ENCODE assay signal across 9 mouse cellular contexts in genomic region chr1:185285171-185285570, GRCm38 (mm10). TPM values are rescaled to one million over a fixed set of nuclear protein-coding genes. Genes with fewer than 3 reads are reported as not detected.
DNase-seq lines count a peak whose midpoint lies in the region; ATAC-seq lines count a peak whose summit lies in the region.
"Had no signal": no experiment of that assay in that cellular context is flagged by ENCODE, and none has a peak within 500 bp of the region (broad histone marks: within the 10 kb centered on the region; RNA-seq: fewer than 3 reads in every experiment).

No protein-coding gene starts in this region.

- H3K4me3 ChIP-seq in hindbrain, embryonic 15.5 days, result no peak overlapping the region
- no peak overlapping the region for H3K4me3 ChIP-seq in hindbrain, embryonic 12.5 days
- H3K4me3 ChIP-seq in heart, embryonic 14.5 days (ENCODE audit: control insufficient read depth in 1 of 2, insufficient read depth in 1 of 2, low read depth in 1 of 2, low read length in 2 of 2), result no peak overlapping the region
- H3K4me3 ChIP-seq in intestine, embryonic 15.5 days (replicated peaks), result no peak overlapping the region
- H3K4me3 ChIP-seq: liver, embryonic 13.5 days had no signal

- 73% methylated on average over 4 of the region's 4 CpGs for WGBS in hindbrain, embryonic 15.5 days
- 94% methylated on average over 4 of the region's 4 CpGs for WGBS in hindbrain, embryonic 12.5 days
- WGBS in heart, embryonic 14.5 days, result 38% methylated on average over 4 of the region's 4 CpGs
- 90% methylated on average over 4 of the region's 4 CpGs for WGBS in intestine, embryonic 15.5 days

- H3K9me3 ChIP-seq in hindbrain, embryonic 15.5 days, result no peaks in the 10 kb centered on the region
- H3K9me3 ChIP-seq in hindbrain, embryonic 12.5 days (replicated peaks), result no peaks in the 10 kb centered on the region
- no peaks in the 10 kb centered on the region for H3K9me3 ChIP-seq in heart, embryonic 14.5 days (ENCODE audit: control insufficient read depth, low read length)
- no peaks in the 10 kb centered on the region for H3K9me3 ChIP-seq in intestine, embryonic 15.5 days
- H3K9me3 ChIP-seq: liver, embryonic 13.5 days had no signal

- H3K4me2 ChIP-seq in hindbrain, embryonic 15.5 days, result no peak overlapping the region
- no peak overlapping the region for H3K4me2 ChIP-seq in hindbrain, embryonic 12.5 days (replicated peaks)
- H3K4me2 ChIP-seq in heart, embryonic 14.5 days (ENCODE audit: low read length), result peak overlapping the region; percentile 39; the same call in 1 of the 2 replicates
- no peak overlapping the region for H3K4me2 ChIP-seq in intestine, embryonic 15.5 days (replicated peaks)
- H3K4me2 ChIP-seq: liver, embryonic 13.5 days had no signal

- peaks cover 61% of the 10 kb centered on the region for H3K36me3 ChIP-seq in hindbrain, embryonic 15.5 days
- peaks cover 76% of the 10 kb centered on the region for H3K36me3 ChIP-seq in hindbrain, embryonic 12.5 days
- H3K36me3 ChIP-seq in heart, embryonic 14.5 days (ENCODE audit: control insufficient read depth, insufficient read depth, low read length), result peaks cover 84% of the 10 kb centered on the region
- H3K36me3 ChIP-seq in intestine, embryonic 15.5 days, result peaks cover 23% of the 10 kb centered on the region

- peak; percentile 14 for DNase-seq in 416B (ENCODE audit: low read depth)
- peak; percentile 51 for DNase-seq in cerebellum, adult 11 months
- peak; percentile 64 to 75 for DNase-seq in lung, postnatal 4 days
- DNase-seq in embryo, embryonic 10 days (ENCODE audit: low spot score), result no peak
- DNase-seq: liver, embryonic 13.5 days had no signal

- no peak overlapping the region for H3K9ac ChIP-seq in hindbrain, embryonic 15.5 days
- H3K9ac ChIP-seq in hindbrain, embryonic 12.5 days, result no peak overlapping the region
- H3K9ac ChIP-seq in heart, embryonic 14.5 days (ENCODE audit: low read length), result no peak overlapping the region
- no peak overlapping the region for H3K9ac ChIP-seq in intestine, embryonic 15.5 days
- H3K9ac ChIP-seq: liver, embryonic 13.5 days had no signal

- no peaks in the 10 kb centered on the region for H3K27me3 ChIP-seq in hindbrain, embryonic 15.5 days
- no peaks in the 10 kb centered on the region for H3K27me3 ChIP-seq in hindbrain, embryonic 12.5 days
- no peaks in the 10 kb centered on the region for H3K27me3 ChIP-seq in heart, embryonic 14.5 days (ENCODE audit: control insufficient read depth, insufficient read depth, low read length)
- H3K27me3 ChIP-seq in intestine, embryonic 15.5 days (replicated peaks), result no peaks in the 10 kb centered on the region
- H3K27me3 ChIP-seq: liver, embryonic 13.5 days had no signal

- no peaks in the 10 kb centered on the region; the same call in 1 of the 2 replicates for H3K4me1 ChIP-seq in hindbrain, embryonic 15.5 days (replicated peaks)
- H3K4me1 ChIP-seq in hindbrain, embryonic 12.5 days, result no peaks in the 10 kb centered on the region
- H3K4me1 ChIP-seq in heart, embryonic 14.5 days (ENCODE audit: control insufficient read depth in 2 of 2, insufficient read depth in 2 of 2, low read length in 2 of 2), result peaks cover 7 to 21% of the 10 kb centered on the region in 2 experiments
- no peaks in the 10 kb centered on the region for H3K4me1 ChIP-seq in intestine, embryonic 15.5 days (replicated peaks)
- H3K4me1 ChIP-seq: liver, embryonic 13.5 days had no signal

- no peak overlapping the region for H3K27ac ChIP-seq in hindbrain, embryonic 15.5 days (replicated peaks)
- H3K27ac ChIP-seq in hindbrain, embryonic 12.5 days, result no peak overlapping the region
- H3K27ac ChIP-seq in heart, embryonic 14.5 days (replicated peaks in 1 of 2; ENCODE audit: control insufficient read depth in 1 of 2, insufficient read depth in 1 of 2, low read depth in 2 of 2, low read length in 2 of 2), result peak overlapping the region; percentile 1 to 67; a peak in 3 of 4 replicates
- no peak overlapping the region for H3K27ac ChIP-seq in intestine, embryonic 15.5 days
- H3K27ac ChIP-seq: liver, embryonic 13.5 days had no signal

- ATAC-seq in hindbrain, embryonic 15.5 days (ENCODE audit: low FRiP score, low read depth), result peak; percentile 65; the same call in 1 of the 2 replicates
- no peak for ATAC-seq in hindbrain, embryonic 12.5 days (ENCODE audit: low FRiP score)
- ATAC-seq in heart, embryonic 14.5 days (ENCODE audit: insufficient number of reproducible peaks, insufficient read depth, low FRiP score, low read depth), result peak; percentile 78
- no peak for ATAC-seq in intestine, embryonic 15.5 days

RNA-seq across cellular contexts. Expression of gene Iars2, which starts 44.0 kb away (rescaled TPM):
- 18.8 and 19.6 TPM in 2 replicates for polyA plus RNA-seq in hindbrain, embryonic 15.5 days (2015; fragmentation: Nextera tagmentation; extraction: Ambion mirVana)
- 24.7 and 25.0 TPM in 2 replicates for polyA plus RNA-seq in hindbrain, embryonic 12.5 days (2016; fragmentation: Nextera tagmentation; extraction: Ambion mirVana)
- polyA plus RNA-seq in heart, embryonic 14.5 days (2014; fragmentation: Nextera tagmentation; extraction: Ambion mirVana), result 43.9 and 46.6 TPM in 2 replicates
- 61.9 and 66.9 TPM in 2 replicates for polyA plus RNA-seq in intestine, embryonic 15.5 days (2015; fragmentation: Nextera tagmentation; extraction: Ambion mirVana)

RNA-seq across cellular contexts. Expression of gene Bpnt1, which starts 46.8 kb away (rescaled TPM):
- polyA plus RNA-seq in hindbrain, embryonic 15.5 days (2015; fragmentation: Nextera tagmentation; extraction: Ambion mirVana), result 57.2 and 60.1 TPM in 2 replicates
- 32.5 and 34.2 TPM in 2 replicates for polyA plus RNA-seq in hindbrain, embryonic 12.5 days (2016; fragmentation: Nextera tagmentation; extraction: Ambion mirVana)
- 24.1 and 25.4 TPM in 2 replicates for polyA plus RNA-seq in heart, embryonic 14.5 days (2014; fragmentation: Nextera tagmentation; extraction: Ambion mirVana)
- polyA plus RNA-seq in intestine, embryonic 15.5 days (2015; fragmentation: Nextera tagmentation; extraction: Ambion mirVana), result 210 and 233 TPM in 2 replicates

Comparison
In these comparisons a context has a peak if more than half of its experiments do, and no peak if none do; other contexts are left out.
1. ATAC-seq: peak in hindbrain, embryonic 15.5 days (single experiment) and heart, embryonic 14.5 days (single experiment); none in hindbrain, embryonic 12.5 days (single experiment) and intestine, embryonic 15.5 days (single experiment).
2. H3K27ac ChIP-seq: peak in heart, embryonic 14.5 days (2 of 2); none in hindbrain, embryonic 15.5 days (single experiment), hindbrain, embryonic 12.5 days (single experiment) and intestine, embryonic 15.5 days (single experiment).